Mouse (Mus musculus) bone marrow, adult 2 months (tissue): Measurements from ENCODE around the gene Olfml2a. TPM values are rescaled to one million over a fixed set of nuclear protein-coding genes. Genes with fewer than 3 reads are reported as not detected.

ENCODE experiments used
- H3K27ac ChIP-seq: fragments of 200-500 bp; 2 replicates; pipeline ENCODE4 v1.5.1; 2012; ENCODE audit warnings: low read depth, mild to moderate bottlenecking, control low read depth, inconsistent platforms, low read length; ENCODE audit not compliant: control insufficient read depth, poor library complexity, insufficient read depth
- H3K4me1 ChIP-seq: fragments of 200-500 bp; 2 replicates; pipeline ENCODE4 v1.6.1; 2011; ENCODE audit warnings: low read length; ENCODE audit not compliant: control insufficient read depth, insufficient read depth
- H3K4me3 ChIP-seq: fragments of 200-500 bp; replicated peaks from 2 replicates; pipeline ENCODE3; 2011; ENCODE audit warnings: mild to moderate bottlenecking, low read depth, low read length, control low read depth; ENCODE audit not compliant: control insufficient read depth
- CTCF ChIP-seq: fragments of 200-500 bp; IDR thresholded peaks from 2 replicates; pipeline ENCODE4 v1.5.1; 2011; ENCODE audit warnings: low read length, control low read depth; ENCODE audit not compliant: control insufficient read depth, insufficient read depth
- POLR2A ChIP-seq: fragments of 200-500 bp; IDR thresholded peaks from 2 replicates; pipeline ENCODE4 v1.6.1; 2011; ENCODE audit warnings: low read depth, mild to moderate bottlenecking, control low read depth, low read length, borderline replicate concordance; ENCODE audit not compliant: control insufficient read depth
- WGBS: fragments of 180-500 bp; shearing (Covaris S2); methylation state at CpG from one replicate; pipeline ENCODE4 v1.1.7; 2018; 5-methylcytosine and 5-hydroxymethylcytosine counted together
- polyA plus RNA-seq: library from polyadenylated mRNA; stranded (reverse); fragments of >200 nt; gene quantifications from 2 replicates; pipeline ENCODE4 v1.2.4, GENCODE M21; 2011; ENCODE audit warnings: low replicate concordance; ENCODE audit not compliant: missing spikeins, insufficient read depth, insufficient read length

Olfml2a gene
- polyA plus RNA-seq, 1 experiment = 1.9 TPM

DNA sequence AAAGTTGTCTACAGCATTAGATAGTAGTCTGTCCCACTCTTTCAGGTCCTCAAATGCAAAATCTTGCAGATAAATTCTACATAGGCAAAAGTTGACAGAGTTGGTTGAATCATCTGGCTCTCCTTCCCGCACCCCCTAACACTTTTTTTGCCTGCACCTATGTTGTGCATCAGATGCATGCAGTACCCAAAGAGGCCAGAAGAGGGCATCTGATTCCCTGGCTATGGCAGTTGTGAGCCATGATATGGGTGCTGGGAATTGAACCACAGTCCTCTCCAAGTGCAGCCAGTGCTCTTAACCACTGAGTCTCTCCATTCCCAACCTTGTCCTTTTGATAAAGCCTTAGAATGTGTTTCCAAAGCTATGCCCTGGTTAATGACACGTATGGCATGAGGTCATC is 51.7 kb downstream of the Olfml2a start:
- peaks cover 2% of the 10 kb centered on the region; the same call in 1 of the 2 replicates for H3K4me1 ChIP-seq
- 94% methylated on average over 2 of the region's 2 CpGs for WGBS
- TF ChIP-seq POLR2A = no peak
- TF ChIP-seq CTCF = peak; percentile 37
- no peak overlapping the region for H3K27ac ChIP-seq
- no peak overlapping the region for H3K4me3 ChIP-seq

DNA sequence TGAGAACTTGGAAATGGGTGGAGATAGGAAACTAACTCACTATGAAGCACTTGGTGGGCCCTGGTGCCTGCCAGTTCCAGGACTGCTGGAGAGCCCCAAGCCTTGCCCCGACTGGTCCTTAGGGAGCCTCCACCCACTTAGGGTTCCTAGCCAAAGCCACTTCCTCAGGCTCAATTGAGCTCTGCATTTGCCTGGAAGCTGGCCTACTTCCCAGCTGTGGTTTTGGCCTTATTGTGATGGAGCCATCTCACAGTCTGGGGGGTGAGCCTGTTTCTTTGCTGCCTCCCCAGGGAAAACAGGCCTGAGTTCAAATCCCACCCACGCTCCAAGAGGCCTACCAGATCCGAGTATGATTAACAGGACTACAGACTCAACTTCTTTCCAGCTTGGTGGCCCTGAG is 54.8 kb downstream of the Olfml2a start:
- WGBS = 56% methylated on average over 3 of the region's 3 CpGs
- H3K27ac ChIP-seq = no peak overlapping the region
- peaks cover 2% of the 10 kb centered on the region; the same call in 1 of the 2 replicates for H3K4me1 ChIP-seq
- no peak overlapping the region for H3K4me3 ChIP-seq
- TF ChIP-seq CTCF = no peak
- TF ChIP-seq POLR2A = no peak

DNA sequence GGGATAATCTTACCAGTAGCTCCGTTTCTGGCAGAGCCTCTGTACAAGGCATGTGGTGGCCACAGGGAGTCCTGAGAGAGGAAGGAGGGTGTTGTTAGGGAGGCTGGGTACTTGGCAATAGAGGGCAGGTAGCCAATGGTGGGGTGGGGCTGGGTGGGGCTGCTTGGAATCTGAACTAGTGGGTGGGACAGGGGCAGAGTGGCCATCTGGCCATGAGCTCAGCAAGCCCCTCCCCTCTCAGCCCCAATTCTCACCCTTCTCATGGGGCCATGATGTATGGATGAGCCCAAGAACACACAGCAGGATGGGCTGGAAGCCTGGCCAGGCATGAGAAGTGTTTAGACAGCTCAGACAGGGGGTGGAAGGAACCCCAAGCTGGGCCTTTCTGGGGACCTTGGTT is 55.6 kb downstream of the Olfml2a start:
- peaks cover 2% of the 10 kb centered on the region; the same call in 1 of the 2 replicates for H3K4me1 ChIP-seq
- no peak overlapping the region for H3K4me3 ChIP-seq
- TF ChIP-seq CTCF (no peak), POLR2A (no peak)
- 54% methylated on average over 1 of the region's 1 CpGs for WGBS
- no peak overlapping the region for H3K27ac ChIP-seq

DNA sequence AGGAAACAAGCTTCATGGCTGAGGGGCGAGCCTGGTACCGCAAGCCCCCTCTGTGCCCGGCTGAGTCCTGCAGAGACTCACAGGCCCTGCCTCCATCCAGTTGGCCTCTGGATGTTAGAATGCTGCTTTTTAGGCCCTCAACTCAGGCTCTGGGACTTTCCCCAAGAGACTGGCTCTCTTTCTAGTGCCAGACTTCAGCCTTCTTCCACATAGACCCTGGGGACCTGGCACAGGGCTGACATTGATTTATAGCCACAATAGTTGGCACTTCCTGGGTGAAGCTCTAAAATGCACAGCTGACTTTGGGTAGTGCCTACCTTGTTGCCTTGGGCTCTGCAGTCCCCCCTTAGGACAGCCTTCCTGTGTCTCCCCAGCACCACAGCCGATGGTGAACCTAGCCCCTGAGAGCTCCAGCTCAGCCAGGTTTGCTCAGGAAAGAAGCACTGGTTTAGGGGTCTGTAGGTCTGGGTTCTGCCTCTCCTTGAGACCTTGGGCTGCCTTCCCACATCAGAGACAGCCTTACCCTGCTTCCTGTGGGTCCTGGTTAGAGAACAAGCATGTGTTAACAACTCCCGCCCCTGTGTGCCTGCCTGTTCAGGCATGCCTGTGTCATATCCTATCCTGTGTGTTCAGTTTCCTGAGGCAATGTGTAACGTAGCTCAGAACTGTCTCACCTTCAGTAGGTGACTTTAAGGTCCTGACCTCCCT is 56.2 kb downstream of the Olfml2a start:
- TF ChIP-seq CTCF (no peak), POLR2A (no peak)
- Histone ChIP-seq H3K4me3 (no peak overlapping the region), H3K27ac (no peak overlapping the region), H3K4me1 (peaks cover 2% of the 10 kb centered on the region; the same call in 1 of the 2 replicates)
- WGBS = 48% methylated on average over 6 of the region's 6 CpGs

DNA sequence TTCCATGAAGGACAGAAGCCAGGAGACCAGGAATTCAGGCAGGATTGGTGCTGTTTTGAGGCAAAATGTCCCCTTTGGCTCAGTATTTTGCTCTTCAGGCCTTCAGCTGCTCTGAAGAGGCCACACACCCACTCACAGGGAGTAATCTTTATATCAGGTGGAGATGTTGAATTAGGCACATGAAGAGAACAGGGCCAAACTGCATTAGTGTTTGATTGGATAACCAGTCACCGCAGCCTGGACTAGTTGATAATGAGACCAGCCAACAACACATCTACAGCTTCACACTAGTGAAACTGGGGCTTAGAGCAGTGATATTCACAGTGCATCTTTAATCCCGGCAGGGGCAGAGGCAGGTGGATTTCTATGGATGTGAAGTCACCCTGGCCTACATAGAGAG is 57.2 kb downstream of the Olfml2a start:
- 72% methylated on average over 2 of the region's 2 CpGs for WGBS
- H3K4me1 ChIP-seq = peaks cover 2% of the 10 kb centered on the region; the same call in 1 of the 2 replicates
- no peak for TF ChIP-seq CTCF
- no peak for TF ChIP-seq POLR2A
- H3K4me3 ChIP-seq = no peak overlapping the region
- no peak overlapping the region for H3K27ac ChIP-seq

DNA sequence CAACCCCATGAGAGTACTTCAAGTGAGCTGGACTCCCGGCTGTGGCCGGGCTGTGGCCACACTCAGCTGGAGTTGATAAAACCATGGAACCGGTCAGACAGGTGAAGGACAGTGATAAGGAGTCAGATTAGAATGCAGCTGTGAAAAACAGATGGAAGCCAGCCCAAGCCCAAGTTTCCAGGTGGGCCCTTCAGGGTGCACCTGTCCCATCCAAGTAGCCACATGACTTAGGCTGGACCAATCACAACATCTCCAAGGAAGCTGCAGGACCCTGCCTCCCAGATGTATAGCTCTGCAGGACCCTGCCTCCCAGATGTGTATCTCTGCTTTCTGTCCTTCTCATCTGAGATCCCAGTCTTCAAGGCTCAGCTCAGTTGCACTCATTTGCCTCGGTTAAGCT is 60.2 kb downstream of the Olfml2a start:
- 59% methylated on average over 4 of the region's 4 CpGs for WGBS

DNA sequence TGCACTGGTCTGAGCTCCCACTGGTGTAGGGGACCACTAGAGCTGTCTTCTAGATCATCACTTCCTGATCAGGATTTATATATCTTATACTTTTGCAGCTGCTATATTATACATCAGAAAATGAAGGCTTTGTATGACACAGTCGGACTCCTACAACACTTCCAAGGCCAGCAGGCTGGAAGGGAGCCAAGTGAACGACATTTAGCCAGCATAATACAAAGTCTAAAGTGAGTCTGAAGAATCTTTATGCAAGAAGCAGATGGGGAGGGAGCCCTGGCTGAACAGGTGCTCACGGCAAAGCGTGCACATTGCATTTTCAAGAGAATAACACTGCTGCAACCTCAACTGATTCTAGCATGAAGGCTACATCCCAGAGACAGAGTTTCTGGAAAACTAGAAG is 60.7 kb downstream of the Olfml2a start:
- 75% methylated on average over 4 of the region's 4 CpGs for WGBS
- TF ChIP-seq POLR2A (no peak), CTCF (no peak)
- H3K4me1 ChIP-seq = peaks cover 2% of the 10 kb centered on the region; the same call in 1 of the 2 replicates
- no peak overlapping the region for H3K27ac ChIP-seq
- H3K4me3 ChIP-seq = no peak overlapping the region

More for the DNA sequence above, 60.2 kb downstream of the Olfml2a start:
- H3K27ac ChIP-seq = no peak overlapping the region
- TF ChIP-seq CTCF = no peak
- no peak for TF ChIP-seq POLR2A
- peaks cover 2% of the 10 kb centered on the region; the same call in 1 of the 2 replicates for H3K4me1 ChIP-seq
- no peak overlapping the region for H3K4me3 ChIP-seq

DNA sequence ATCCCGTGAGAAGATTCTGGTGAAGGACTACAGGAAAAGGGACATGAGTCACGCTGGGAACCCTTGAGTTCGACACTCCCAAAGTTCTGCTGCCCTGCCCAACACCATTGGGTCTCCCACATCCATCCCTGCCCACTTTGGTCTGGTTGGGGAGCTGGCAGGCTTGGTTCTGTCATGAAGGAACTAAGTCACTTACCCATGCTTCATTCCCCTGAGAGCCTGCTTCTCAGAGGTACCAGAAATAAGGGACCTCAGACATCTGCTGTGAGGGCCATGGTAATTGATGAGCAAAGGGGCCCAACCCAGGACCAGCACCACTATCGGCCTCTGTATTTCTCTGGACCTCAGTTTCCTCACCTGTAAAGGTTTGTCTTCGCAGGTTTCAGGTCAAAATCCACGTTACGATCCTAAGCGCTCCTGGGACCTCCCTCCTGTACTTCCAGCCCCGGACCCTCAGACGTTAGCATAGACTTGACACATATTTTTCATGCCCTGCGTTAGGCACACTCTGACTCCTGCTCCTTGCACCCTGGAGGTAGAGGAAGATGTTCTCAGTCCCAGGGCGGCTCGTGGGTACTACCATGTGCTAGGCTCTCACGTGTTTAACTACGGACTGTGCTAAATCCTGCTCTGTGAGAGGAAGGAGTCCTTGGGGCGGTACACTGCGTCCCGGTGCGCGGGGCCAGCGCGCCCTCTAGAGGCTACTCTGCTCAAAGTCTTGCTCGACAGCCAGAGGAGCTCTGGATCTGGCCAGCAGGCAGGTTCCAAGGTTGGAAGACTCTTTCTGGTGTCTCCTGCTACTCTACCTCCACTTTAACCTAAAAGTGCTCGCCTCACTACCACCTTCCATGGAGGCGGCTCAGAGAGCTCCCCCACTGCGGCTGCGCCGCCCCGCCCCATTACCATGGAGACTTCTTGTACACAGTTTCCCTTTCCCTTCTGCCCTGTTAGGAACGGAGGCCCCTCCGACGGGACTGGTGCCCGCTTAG is 65.9 kb downstream of the Olfml2a start, which contains the start of gene Wdr38:
TSS of gene Wdr38 (plus strand) at position 91 of the 989 bp plus-strand sequence.
- TF ChIP-seq POLR2A (peak; percentile 34; the same call in 1 of the 2 replicates), CTCF (peak; percentile 91)
- Histone ChIP-seq H3K4me1 (no peaks in the 10 kb centered on the region; the same call in 1 of the 2 replicates), H3K4me3 (peak within 1 kb of the TSS; percentile 71), H3K27ac (no peak within 1 kb of the TSS)
- WGBS = 11% methylated on average over 33 of the region's 33 CpGs
